Mouse (Mus musculus) heart, postnatal 25 days (tissue): ENCODE results near the gene Sema3a. TPM values are rescaled to one million over a fixed set of nuclear protein-coding genes. Genes with fewer than 3 reads are reported as not detected.
A peak's percentile ranks its signal among the peaks of the same experiment; 100 is the strongest.

Source experiments
- DNase-seq: peaks from one replicate; pipeline ENCODE4 v3.0.0; 2022; ENCODE audit warnings: low spot score
- intact Hi-C: fragments of 180-260 bp; cut with DNase I; formaldehyde crosslinking; loops from one replicate; pipeline ENCODE4 v1.15.1; 2025
- total RNA-seq, 2 experiments: library from RNA; stranded (reverse); gene quantifications; 2 replicates each; pipeline ENCODE4 v1.2.3; 2021

The Sema3a gene
- total RNA-seq, 2 experiments from 2014 or later, result 1.7 to 2.3 TPM

DNA sequence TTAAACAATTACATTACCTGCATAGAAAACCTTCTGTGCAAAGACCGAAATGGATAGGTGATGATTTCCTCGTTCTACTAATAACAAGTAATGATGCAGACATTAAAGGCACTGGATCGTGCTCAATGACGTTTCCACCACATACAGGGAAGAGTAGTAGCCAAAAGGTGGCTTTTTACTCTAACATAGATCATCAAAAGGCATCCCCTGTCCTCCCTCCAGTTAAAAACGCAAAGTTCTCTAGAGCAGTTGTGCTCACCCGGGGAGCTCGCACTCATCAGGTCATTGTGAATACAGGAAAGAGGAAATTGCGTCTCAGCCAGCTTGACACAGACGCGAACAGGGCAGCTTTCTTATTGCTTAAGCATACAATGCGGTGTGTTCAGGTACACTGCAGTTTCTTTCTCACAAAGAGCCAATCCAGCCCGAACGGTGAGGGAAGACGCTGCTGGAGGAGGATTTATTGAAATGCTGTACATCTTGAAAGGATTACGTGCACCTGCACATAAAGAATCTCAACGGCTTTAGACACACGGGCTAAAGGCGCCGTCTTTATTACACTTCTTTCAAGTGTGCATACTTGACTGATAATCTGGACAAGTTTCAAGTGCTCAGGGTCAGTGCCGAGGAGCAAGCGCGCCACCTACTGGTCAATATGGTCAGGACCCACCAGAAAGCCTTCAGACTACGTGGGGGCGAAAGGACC lies 503.5 kb downstream of the Sema3a start:
- DNase-seq, result peak; percentile 20
- intact Hi-C loops, result loop anchor here (1.0 to 2.0 kb wide), 2 partner anchors 224 to 1066 kb away; no protein-coding TSS in a partner anchor

- DNase-seq, result no peak
- intact Hi-C loops, result loop anchor here (1.0 to 2.0 kb wide), 2 partner anchors 225 to 1068 kb away; no protein-coding TSS in a partner anchor
These were observed 504.7 kb downstream of the Sema3a start for GRCm38 (mm10) chr5:13629916-13630315.

- DNase-seq, result no peak
- intact Hi-C loops, result no loop called here
These were observed 505.5 kb downstream of the Sema3a start for GRCm38 (mm10) chr5:13630692-13631091.

GRCm38 (mm10) chr5:13636237-13636636 lies 511.0 kb downstream of the Sema3a start:
- no peak for DNase-seq
- intact Hi-C loops, result no loop called here
